Mouse (Mus musculus) WW6 (cell line): ENCODE results near the gene Adgrg2.

Experiments used
- DNase-seq: peaks from one replicate; pipeline ENCODE4 v3.0.0-alpha.2; 2013; ENCODE audit warnings: low read depth, low spot score

Adgrg2 gene

GRCm38 (mm10) chrX:160390464-160390956, at the start of gene Adgrg2:
Adgrg2 (plus strand) TSS chrX:160390690.
- DNase-seq: peak; percentile 7

- no peak for DNase-seq
Measured at GRCm38 (mm10) chrX:160350995-160351394, 39.5 kb upstream of the Adgrg2 start.

- DNase-seq: no peak
Measured at GRCm38 (mm10) chrX:160351967-160352677, 38.4 kb upstream of the Adgrg2 start.

GRCm38 (mm10) chrX:160384748-160385501, 5.6 kb upstream of the Adgrg2 start:
- DNase-seq: no peak

- no peak for DNase-seq
Measured at GRCm38 (mm10) chrX:160385502-160385772, 5.1 kb upstream of the Adgrg2 start.

- DNase-seq: no peak
Measured at GRCm38 (mm10) chrX:160412930-160413453, 22.5 kb downstream of the Adgrg2 start.

- DNase-seq: no peak
Measured at GRCm38 (mm10) chrX:160413881-160414395, 23.4 kb downstream of the Adgrg2 start.

GRCm38 (mm10) chrX:160418397-160418796, 27.9 kb downstream of the Adgrg2 start:
- DNase-seq: no peak

- no peak for DNase-seq
Measured at GRCm38 (mm10) chrX:160423737-160424136, 33.2 kb downstream of the Adgrg2 start.

- DNase-seq: no peak
Measured at GRCm38 (mm10) chrX:160426486-160426885, 36.0 kb downstream of the Adgrg2 start.

- no peak for DNase-seq
Measured at GRCm38 (mm10) chrX:160426930-160427329, 36.4 kb downstream of the Adgrg2 start.

GRCm38 (mm10) chrX:160432192-160432591, 41.7 kb downstream of the Adgrg2 start:
- no peak for DNase-seq

GRCm38 (mm10) chrX:160441272-160441671, 50.8 kb downstream of the Adgrg2 start:
- DNase-seq: no peak

GRCm38 (mm10) chrX:160448351-160448750, 57.9 kb downstream of the Adgrg2 start:
- no peak for DNase-seq

- DNase-seq: no peak
Measured at GRCm38 (mm10) chrX:160449363-160449762, 58.9 kb downstream of the Adgrg2 start.

- no peak for DNase-seq
Measured at GRCm38 (mm10) chrX:160455686-160456085, 65.2 kb downstream of the Adgrg2 start.

GRCm38 (mm10) chrX:160471257-160471786, 80.8 kb downstream of the Adgrg2 start:
- no peak for DNase-seq

- DNase-seq: no peak
Measured at GRCm38 (mm10) chrX:160489784-160490183, 99.3 kb downstream of the Adgrg2 start.

GRCm38 (mm10) chrX:160494333-160494732, 103.8 kb downstream of the Adgrg2 start:
- DNase-seq: no peak

- no peak for DNase-seq
Measured at GRCm38 (mm10) chrX:160494921-160495320, 104.4 kb downstream of the Adgrg2 start.

- no peak for DNase-seq
Measured at GRCm38 (mm10) chrX:160496473-160496872, 106.0 kb downstream of the Adgrg2 start.

GRCm38 (mm10) chrX:160501095-160501494, 110.6 kb downstream of the Adgrg2 start:
- DNase-seq: no peak
